Mouse (Mus musculus) heart, embryonic 13.5 days (tissue): ENCODE measurements around the gene Iqsec3. TPM values are rescaled to one million over a fixed set of nuclear protein-coding genes. Genes with fewer than 3 reads are reported as not detected.

Experiments used
- ATAC-seq: fragments of 200-750 bp; cut with Nextera tagmentation; 2 replicates; pipeline ENCODE4 v1.8.0; 2017; ENCODE audit warnings: moderate TSS enrichment; ENCODE audit not compliant: insufficient number of reproducible peaks, low FRiP score, low TSS enrichment; ENCODE audit errors: extremely low read depth
- H3K27ac ChIP-seq: fragments of 300-500 bp; sonication (generic); replicated peaks from 2 replicates; pipeline ENCODE4 v1.5.1; 2015; ENCODE audit warnings: moderate library complexity, mild to moderate bottlenecking, inconsistent platforms
- H3K27me3 ChIP-seq: fragments of 300-500 bp; sonication (generic); replicated peaks from 2 replicates; pipeline ENCODE4 v1.6.1; 2015; ENCODE audit warnings: mild to moderate bottlenecking, inconsistent platforms
- H3K36me3 ChIP-seq: fragments of 300-500 bp; sonication (generic); 2 replicates; pipeline ENCODE4 v1.6.1; 2015; ENCODE audit warnings: mild to moderate bottlenecking, inconsistent platforms
- H3K4me1 ChIP-seq: fragments of 300-500 bp; sonication (generic); 2 replicates; pipeline ENCODE4 v1.6.1; 2015; ENCODE audit warnings: inconsistent platforms
- H3K4me2 ChIP-seq: fragments of 300-500 bp; sonication (generic); 2 replicates; pipeline ENCODE4 v1.6.1; 2015; ENCODE audit warnings: inconsistent platforms, mild to moderate bottlenecking, moderate library complexity
- H3K4me3 ChIP-seq: fragments of 300-500 bp; sonication (generic); 2 replicates; pipeline ENCODE4 v1.5.1; 2015; ENCODE audit warnings: moderate library complexity, mild to moderate bottlenecking, inconsistent platforms
- H3K9ac ChIP-seq: fragments of 300-500 bp; sonication (generic); 2 replicates; pipeline ENCODE4 v1.6.1; 2015; ENCODE audit warnings: inconsistent platforms, mild to moderate bottlenecking, moderate library complexity
- H3K9me3 ChIP-seq: fragments of 300-500 bp; sonication (generic); 2 replicates; pipeline ENCODE4 v1.6.1; 2016; ENCODE audit warnings: inconsistent platforms
- WGBS: fragments of 180-500 bp; shearing (Covaris S2); methylation state at CpG from one replicate; pipeline ENCODE4 v1.1.7; 2015; ENCODE audit warnings: mixed read lengths; 5-methylcytosine and 5-hydroxymethylcytosine counted together
- polyA plus RNA-seq: library from polyadenylated mRNA; unstranded; fragments of >200 nt; fragmentation: Nextera tagmentation; extraction: Ambion mirVana; gene quantifications from 2 replicates; pipeline ENCODE4 v1.2.1, GENCODE M21; 2015

The Iqsec3 gene
- 0.01 TPM in 1 of 2 replicates, not detected in the other for polyA plus RNA-seq

- ATAC-seq = peak; percentile 58; the same call in 1 of the 2 replicates
Observed at GRCm38 (mm10) chr6:121473093-121473821, at the start of gene Iqsec3. Gene Iqsec3 (minus strand): TSS chr6:121473678.

DNA sequence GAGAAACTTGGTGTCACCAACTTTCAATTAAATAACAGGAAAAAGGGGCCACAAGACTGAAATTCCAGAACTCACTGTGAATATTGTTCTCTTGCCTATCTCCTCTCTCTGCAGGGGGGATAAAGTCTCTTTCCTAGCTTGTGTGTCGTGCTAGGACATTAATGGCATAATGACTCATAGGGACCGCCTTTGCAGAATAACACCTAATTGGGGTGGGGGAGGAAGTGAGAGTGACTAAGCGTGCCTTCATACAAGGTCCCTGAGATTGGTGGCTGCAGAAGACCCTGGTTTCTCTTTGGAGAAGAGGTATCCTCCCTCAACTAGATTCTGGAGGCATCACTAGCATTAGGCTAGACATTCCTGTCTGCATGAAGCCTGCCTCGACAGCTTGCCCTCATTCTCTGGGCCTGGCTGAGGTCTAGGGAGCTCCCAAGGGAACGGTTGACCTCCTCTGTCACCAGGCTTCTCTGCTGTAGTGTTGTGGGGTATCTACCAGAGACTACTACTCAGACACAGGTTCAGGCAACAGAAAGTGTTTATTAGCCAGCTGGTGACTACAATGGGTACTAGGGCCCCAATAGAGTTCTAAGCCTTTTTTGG, 48.7 kb upstream of the Iqsec3 start:
- H3K27me3 ChIP-seq = peaks cover 8% of the 10 kb centered on the region; the same call in 1 of the 2 replicates
- ATAC-seq = no peak
- WGBS = 61% methylated on average over 5 of the region's 5 CpGs
- H3K36me3 ChIP-seq = no peaks in the 10 kb centered on the region
- H3K4me3 ChIP-seq = no peak overlapping the region
- no peaks in the 10 kb centered on the region for H3K9me3 ChIP-seq
- H3K27ac ChIP-seq = no peak overlapping the region
- peaks cover 17% of the 10 kb centered on the region for H3K4me1 ChIP-seq
- H3K4me2 ChIP-seq = no peak overlapping the region
- H3K9ac ChIP-seq = no peak overlapping the region

More at GRCm38 (mm10) chr6:121473093-121473821, at the start of gene Iqsec3:
- no peaks in the 10 kb centered on the region for H3K9me3 ChIP-seq
- H3K27me3 ChIP-seq = peaks cover 70% of the 10 kb centered on the region
- peaks cover 10% of the 10 kb centered on the region for H3K4me1 ChIP-seq
- no peak within 1 kb of the TSS for H3K9ac ChIP-seq
- H3K4me3 ChIP-seq = peak within 1 kb of the TSS; percentile 46
- H3K36me3 ChIP-seq = no peaks in the 10 kb centered on the region
- no peak within 1 kb of the TSS for H3K27ac ChIP-seq
- peak within 1 kb of the TSS; percentile 71 for H3K4me2 ChIP-seq
- under 1% methylated on average over 61 of the region's 65 CpGs for WGBS

DNA sequence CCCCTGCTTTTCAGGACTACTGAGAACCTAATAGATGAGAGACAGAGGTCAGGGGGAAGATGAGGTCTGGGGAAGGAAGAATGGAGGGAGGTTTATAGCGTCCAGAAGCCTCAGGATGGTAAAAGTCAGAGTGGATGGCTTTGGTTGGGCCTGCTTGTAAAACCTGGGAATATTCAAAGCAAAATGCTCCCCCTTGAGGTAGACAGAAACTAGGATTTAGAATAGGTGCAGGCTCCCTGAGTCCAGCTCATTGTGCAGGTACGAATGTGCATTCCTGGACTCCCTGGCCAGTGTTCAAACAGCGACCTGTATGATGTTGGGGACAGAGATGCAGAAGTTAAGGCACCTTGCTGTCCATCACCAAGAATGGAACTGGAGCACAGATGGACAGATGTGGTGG, 47.6 kb upstream of the Iqsec3 start:
- Histone ChIP-seq H3K4me3 (no peak overlapping the region), H3K4me2 (no peak overlapping the region), H3K27me3 (peaks cover 8% of the 10 kb centered on the region; the same call in 1 of the 2 replicates), H3K27ac (no peak overlapping the region), H3K4me1 (peaks cover 17% of the 10 kb centered on the region), H3K9ac (no peak overlapping the region), H3K36me3 (no peaks in the 10 kb centered on the region), H3K9me3 (no peaks in the 10 kb centered on the region)
- WGBS = 67% methylated on average over 3 of the region's 3 CpGs
- no peak for ATAC-seq

DNA sequence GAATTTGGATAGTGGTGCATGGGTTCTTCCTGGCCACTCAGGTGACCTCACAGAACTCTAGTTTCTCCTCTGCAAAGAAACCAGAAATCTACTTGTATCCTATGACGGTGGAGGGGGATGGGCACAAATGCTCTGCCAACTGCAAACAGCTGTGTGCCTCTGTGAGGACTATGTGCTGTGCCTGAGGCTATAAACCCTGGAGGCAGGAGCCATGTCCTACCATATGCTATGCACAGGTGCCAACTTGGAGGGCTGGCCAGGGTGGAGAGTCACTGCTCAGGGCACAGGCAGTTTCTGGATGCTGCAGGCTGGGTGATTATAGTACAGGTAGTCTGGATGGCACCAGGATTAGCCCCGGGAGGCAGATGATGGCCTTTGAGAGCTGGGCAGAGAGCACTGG, 46.4 kb upstream of the Iqsec3 start:
- peaks cover 8% of the 10 kb centered on the region; the same call in 1 of the 2 replicates for H3K27me3 ChIP-seq
- WGBS = 76% methylated on average over 2 of the region's 2 CpGs
- H3K4me3 ChIP-seq = no peak overlapping the region
- no peak overlapping the region for H3K4me2 ChIP-seq
- H3K36me3 ChIP-seq = no peaks in the 10 kb centered on the region
- H3K27ac ChIP-seq = no peak overlapping the region
- H3K9ac ChIP-seq = no peak overlapping the region
- H3K4me1 ChIP-seq = peaks cover 15% of the 10 kb centered on the region
- no peaks in the 10 kb centered on the region for H3K9me3 ChIP-seq
- ATAC-seq = no peak

DNA sequence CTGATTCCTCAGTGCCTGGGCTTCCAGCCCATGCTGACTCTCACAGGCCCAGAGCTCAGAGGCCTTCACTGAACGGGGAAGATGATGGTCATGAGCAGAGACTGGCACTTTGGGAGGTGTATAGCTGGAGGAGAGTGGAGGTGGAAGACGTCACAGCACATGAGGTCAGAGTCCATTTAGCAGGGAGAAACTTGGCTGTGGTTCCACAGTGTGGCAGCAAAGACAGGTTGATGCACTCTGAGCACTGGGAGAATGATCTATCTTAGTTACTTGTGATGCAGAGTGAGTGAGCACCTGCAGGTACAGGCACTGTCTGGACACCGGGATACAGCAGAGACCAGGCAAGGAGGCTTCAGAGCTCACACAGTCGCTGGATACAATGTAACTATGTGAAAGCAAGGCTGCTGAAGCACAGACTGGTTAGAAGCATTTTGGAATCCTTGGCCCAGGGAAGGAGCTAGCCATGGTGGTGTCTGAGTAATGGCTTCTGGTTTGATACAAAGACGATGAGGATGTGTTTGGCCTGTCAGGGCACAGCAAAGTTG, 45.9 kb upstream of the Iqsec3 start:
- Histone ChIP-seq H3K4me1 (peaks cover 10% of the 10 kb centered on the region), H3K27ac (no peak overlapping the region), H3K9ac (no peak overlapping the region)

GRCm38 (mm10) chr6:121517726-121518125, 44.2 kb upstream of the Iqsec3 start:
- no peaks in the 10 kb centered on the region for H3K9me3 ChIP-seq
- no peak for ATAC-seq
- H3K4me3 ChIP-seq = no peak overlapping the region
- H3K27me3 ChIP-seq = peaks cover 8% of the 10 kb centered on the region
- H3K9ac ChIP-seq = no peak overlapping the region
- 77% methylated on average over 6 of the region's 6 CpGs for WGBS
- H3K36me3 ChIP-seq = no peaks in the 10 kb centered on the region
- H3K27ac ChIP-seq = no peak overlapping the region
- H3K4me1 ChIP-seq = no peaks in the 10 kb centered on the region
- H3K4me2 ChIP-seq = no peak overlapping the region

More for the DNA sequence above, 45.9 kb upstream of the Iqsec3 start:
- no peaks in the 10 kb centered on the region for H3K9me3 ChIP-seq
- no peak for ATAC-seq
- H3K4me3 ChIP-seq = no peak overlapping the region
- peaks cover 8% of the 10 kb centered on the region for H3K27me3 ChIP-seq
- H3K36me3 ChIP-seq = no peaks in the 10 kb centered on the region
- 60% methylated on average over 5 of the region's 5 CpGs for WGBS
- H3K4me2 ChIP-seq = no peak overlapping the region

- no peak; the same call in 1 of the 2 replicates for ATAC-seq
- no peak overlapping the region for H3K4me2 ChIP-seq
- 78% methylated on average over 3 of the region's 3 CpGs for WGBS
Observed at GRCm38 (mm10) chr6:121510381-121510780, 36.9 kb upstream of the Iqsec3 start.

DNA sequence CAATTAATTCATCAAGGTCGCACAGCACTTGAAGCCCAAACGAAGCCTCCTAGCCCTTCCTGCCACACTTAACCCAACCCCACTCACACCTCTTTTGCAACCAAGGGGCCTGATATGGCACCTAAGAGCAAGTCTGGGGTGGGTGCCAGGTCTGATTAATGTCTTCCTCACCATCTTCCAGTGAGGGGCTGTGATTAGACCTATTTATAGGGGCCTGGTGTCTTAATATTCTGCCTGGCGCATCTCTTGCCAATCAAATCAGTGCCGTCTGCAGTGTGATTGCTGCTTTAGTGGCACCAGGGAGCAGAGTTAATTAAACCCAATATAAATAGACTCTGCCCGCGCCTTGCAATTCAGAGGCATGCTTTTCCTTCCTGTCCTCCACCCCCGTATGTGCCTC, 36.4 kb upstream of the Iqsec3 start:
- WGBS = 59% methylated on average over 7 of the region's 7 CpGs

More at GRCm38 (mm10) chr6:121510381-121510780, 36.9 kb upstream of the Iqsec3 start:
- Histone ChIP-seq H3K9me3 (no peaks in the 10 kb centered on the region), H3K9ac (no peak overlapping the region), H3K4me1 (no peaks in the 10 kb centered on the region), H3K4me3 (no peak overlapping the region), H3K36me3 (no peaks in the 10 kb centered on the region), H3K27ac (no peak overlapping the region), H3K27me3 (no peaks in the 10 kb centered on the region; the same call in 1 of the 2 replicates)

DNA sequence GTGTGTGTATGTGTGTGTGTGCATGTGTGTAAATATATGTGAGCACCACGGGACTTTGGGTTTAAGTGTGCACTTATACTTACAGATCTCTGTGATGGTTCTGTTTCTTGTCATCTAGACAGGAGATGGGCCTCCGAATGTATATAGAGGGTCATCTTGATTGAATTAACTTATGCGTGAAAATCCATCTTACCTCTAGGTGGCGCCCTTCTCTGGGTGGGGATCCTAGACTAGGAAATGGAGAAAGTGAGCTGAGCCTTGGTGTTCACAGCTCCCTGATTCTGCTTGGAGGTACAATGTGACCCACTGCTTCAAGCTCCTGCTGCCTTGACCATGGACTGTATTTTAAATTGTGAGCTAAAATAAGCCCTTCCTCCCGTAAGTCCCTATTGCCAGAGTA, 34.8 kb upstream of the Iqsec3 start:
- no peaks in the 10 kb centered on the region for H3K9me3 ChIP-seq
- H3K27me3 ChIP-seq = no peaks in the 10 kb centered on the region

More for the DNA sequence above, 36.4 kb upstream of the Iqsec3 start:
- Histone ChIP-seq H3K4me3 (no peak overlapping the region), H3K36me3 (no peaks in the 10 kb centered on the region), H3K27me3 (no peaks in the 10 kb centered on the region; the same call in 1 of the 2 replicates), H3K9ac (no peak overlapping the region), H3K4me2 (no peak overlapping the region), H3K27ac (no peak overlapping the region), H3K9me3 (no peaks in the 10 kb centered on the region), H3K4me1 (no peaks in the 10 kb centered on the region)
- no peak for ATAC-seq

GRCm38 (mm10) chr6:121501044-121501638, 27.7 kb upstream of the Iqsec3 start:
- Histone ChIP-seq H3K9me3 (no peaks in the 10 kb centered on the region), H3K9ac (no peak overlapping the region), H3K27me3 (no peaks in the 10 kb centered on the region), H3K4me1 (no peaks in the 10 kb centered on the region), H3K36me3 (no peaks in the 10 kb centered on the region), H3K4me2 (no peak overlapping the region), H3K27ac (no peak overlapping the region), H3K4me3 (no peak overlapping the region)
- WGBS = 63% methylated on average over 3 of the region's 3 CpGs
- ATAC-seq = no peak

More for the DNA sequence above, 34.8 kb upstream of the Iqsec3 start:
- H3K27ac ChIP-seq = no peak overlapping the region
- H3K36me3 ChIP-seq = no peaks in the 10 kb centered on the region
- H3K4me3 ChIP-seq = no peak overlapping the region
- H3K9ac ChIP-seq = no peak overlapping the region
- ATAC-seq = no peak
- H3K4me1 ChIP-seq = no peaks in the 10 kb centered on the region
- 65% methylated on average over 5 of the region's 5 CpGs for WGBS
- H3K4me2 ChIP-seq = no peak overlapping the region

- WGBS = 52% methylated on average over 3 of the region's 3 CpGs
- no peaks in the 10 kb centered on the region for H3K4me1 ChIP-seq
- no peak overlapping the region for H3K4me3 ChIP-seq
- no peak overlapping the region for H3K27ac ChIP-seq
- H3K4me2 ChIP-seq = no peak overlapping the region
- ATAC-seq = no peak
- no peaks in the 10 kb centered on the region for H3K36me3 ChIP-seq
- H3K27me3 ChIP-seq = no peaks in the 10 kb centered on the region; the same call in 1 of the 2 replicates
- H3K9ac ChIP-seq = no peak overlapping the region
- H3K9me3 ChIP-seq = no peaks in the 10 kb centered on the region
Observed at GRCm38 (mm10) chr6:121499856-121500255, 26.4 kb upstream of the Iqsec3 start.
